Mouse (Mus musculus) CD8-positive naive resting alpha-beta T cell, adult 57 days (primary cell): ENCODE measurements around the gene Fmr1. TPM values are rescaled to one million over a fixed set of nuclear protein-coding genes. Genes with fewer than 3 reads are reported as not detected.

Source experiments
- total RNA-seq: library from RNA; stranded (reverse); gene quantifications from one replicate; pipeline ENCODE4 v1.2.4, GENCODE M21; 2023

Fmr1 gene
- total RNA-seq: 97.5 TPM

DNA sequence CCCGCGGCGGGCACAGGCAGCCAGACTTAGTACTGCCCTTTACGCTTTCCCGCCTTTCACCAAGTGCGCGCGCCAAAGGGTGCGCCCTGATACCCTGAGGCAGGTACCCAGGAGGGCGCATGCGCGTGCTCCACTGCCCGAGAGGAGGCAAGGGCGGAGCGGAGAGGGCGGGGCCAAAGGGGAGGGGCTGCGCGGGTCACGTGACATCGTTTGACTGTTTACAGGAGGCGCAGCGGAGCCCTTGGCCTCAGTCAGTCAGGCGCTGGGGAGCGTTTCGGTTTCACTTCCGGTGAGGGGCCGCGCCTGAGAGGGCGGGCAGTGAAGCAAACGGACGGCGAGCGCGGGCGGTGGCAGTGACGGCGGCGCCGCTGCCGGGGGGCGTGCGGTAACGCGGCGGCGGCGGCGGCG is at the start of gene Fmr1:
Gene Fmr1 (plus strand): TSS at position 209 of the 408 bp plus-strand sequence.

DNA sequence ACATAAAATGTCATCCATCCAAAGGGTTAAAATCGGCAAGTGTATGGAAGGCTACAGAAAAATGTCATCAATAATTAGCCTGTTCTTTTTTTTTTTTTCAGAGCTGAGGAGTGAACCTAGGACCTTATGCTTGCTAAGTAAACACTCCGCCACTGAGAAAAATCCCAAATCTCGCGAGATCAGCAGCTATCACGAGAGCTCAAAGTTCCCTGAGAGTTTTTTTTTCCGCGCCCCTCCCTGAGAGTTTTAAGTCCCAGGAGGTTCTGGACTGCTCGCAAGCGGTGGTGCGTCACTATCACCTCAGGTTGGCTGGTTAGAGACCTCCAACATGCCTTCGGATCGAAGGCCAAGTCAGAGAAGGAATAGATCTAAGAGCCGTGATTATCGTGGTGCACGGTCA is 83.3 kb downstream of the Fmr1 start, which contains the start of gene Fmr1nb:
Gene Fmr1nb (plus strand): TSS at position 234 of the 400 bp plus-strand sequence.

Other genes starting within 250 kb of the Fmr1 start
- gene Fmr1nb, start 83.3 kb downstream of the Fmr1 start, total RNA-seq: not detected
- 1.3 TPM for gene Gm14698, start 142.6 kb downstream of the Fmr1 start, total RNA-seq
- not detected for gene Gm6812, start 214.5 kb downstream of the Fmr1 start, total RNA-seq